In genomic region chr4:88715059-88715458, GRCm38 (mm10) we compare ENCODE assay signal across 19 mouse cellular contexts. TPM values are rescaled to one million over a fixed set of nuclear protein-coding genes. Genes with fewer than 3 reads are reported as not detected.
DNase-seq lines count a peak whose midpoint lies in the region; ATAC-seq and TF ChIP-seq lines count a peak whose summit lies in the region.
"Had no signal": no experiment of that assay in that cellular context is flagged by ENCODE, and none has a peak within 500 bp of the region (broad histone marks: within the 10 kb centered on the region; RNA-seq: fewer than 3 reads in every experiment).

No protein-coding gene starts in this region.

- no peak overlapping the region for H3K4me2 ChIP-seq in lung, embryonic 14.5 days
- peak overlapping the region; percentile 30 for H3K4me2 ChIP-seq in myocyte (ENCODE audit: low read depth)
- H3K4me2 ChIP-seq in forebrain, embryonic 14.5 days (ENCODE audit: low read length): no peak overlapping the region
- H3K4me2 ChIP-seq: embryonic facial prominence, embryonic 13.5 days; forebrain, embryonic 12.5 days; hindbrain, embryonic 15.5 days; midbrain, embryonic 12.5 days had no signal

- peaks cover 47% of the 10 kb centered on the region for H3K36me3 ChIP-seq in lung, embryonic 14.5 days (ENCODE audit: insufficient read depth)
- peaks cover 17% of the 10 kb centered on the region for H3K36me3 ChIP-seq in myocyte (ENCODE audit: control insufficient read depth, insufficient read depth)
- H3K36me3 ChIP-seq in forebrain, embryonic 14.5 days (ENCODE audit: control insufficient read depth, insufficient read depth, low read length): peaks cover 24% of the 10 kb centered on the region

- no peak overlapping the region for H3K4me3 ChIP-seq in cerebellum, adult 2 months (replicated peaks; ENCODE audit: insufficient read depth, low read depth, low read length)
- H3K4me3 ChIP-seq in lung, embryonic 14.5 days (ENCODE audit: low read depth, low read length): no peak overlapping the region
- H3K4me3 ChIP-seq in myocyte: no peak overlapping the region
- no peak overlapping the region for H3K4me3 ChIP-seq in forebrain, embryonic 14.5 days (ENCODE audit: low read depth, low read length)
- H3K4me3 ChIP-seq: embryonic facial prominence, embryonic 13.5 days; forebrain, embryonic 12.5 days; hindbrain, embryonic 15.5 days; midbrain, embryonic 12.5 days had no signal

- no peak overlapping the region for H3K9ac ChIP-seq in lung, embryonic 14.5 days
- no peak overlapping the region for H3K9ac ChIP-seq in forebrain, embryonic 14.5 days (ENCODE audit: low read length)
- H3K9ac ChIP-seq: embryonic facial prominence, embryonic 13.5 days; forebrain, embryonic 12.5 days; hindbrain, embryonic 15.5 days; liver, embryonic 14.5 days; midbrain, embryonic 12.5 days had no signal

- H3K27ac ChIP-seq in cerebellum, adult 2 months (ENCODE audit: insufficient read depth, low read length): no peak overlapping the region
- no peak overlapping the region for H3K27ac ChIP-seq in lung, embryonic 14.5 days (ENCODE audit: low read depth)
- no peak overlapping the region for H3K27ac ChIP-seq in forebrain, embryonic 14.5 days (ENCODE audit: low read depth, low read length)
- H3K27ac ChIP-seq: embryonic facial prominence, embryonic 13.5 days; forebrain, embryonic 12.5 days; hindbrain, embryonic 15.5 days; liver, embryonic 14.5 days; midbrain, embryonic 12.5 days had no signal

- no peak for TF ChIP-seq CTCF in cerebellum, adult 2 months (IDR thresholded peaks at IDR 0.05; ENCODE audit: borderline replicate concordance, insufficient read depth, low read depth, low read length)
- no peak for TF ChIP-seq CTCF in lung, embryonic 14.5 days (IDR thresholded peaks at IDR 0.05; ENCODE audit: low read depth)

- no peaks in the 10 kb centered on the region for H3K27me3 ChIP-seq in cerebellum, adult 2 months (ENCODE audit: control insufficient read depth, insufficient read depth, low read length)
- H3K27me3 ChIP-seq in lung, embryonic 14.5 days (ENCODE audit: insufficient read depth, low read length): no peaks in the 10 kb centered on the region
- H3K27me3 ChIP-seq in myocyte (ENCODE audit: control insufficient read depth, insufficient read depth, insufficient read length): no peaks in the 10 kb centered on the region
- no peaks in the 10 kb centered on the region for H3K27me3 ChIP-seq in forebrain, embryonic 14.5 days (replicated peaks; ENCODE audit: control insufficient read depth, insufficient read depth, low read length)
- H3K27me3 ChIP-seq: embryonic facial prominence, embryonic 13.5 days; forebrain, embryonic 12.5 days; hindbrain, embryonic 15.5 days; midbrain, embryonic 12.5 days had no signal

- H3K79me2 ChIP-seq in myocyte (ENCODE audit: control insufficient read depth, insufficient read depth): peaks cover 44% of the 10 kb centered on the region

- no peaks in the 10 kb centered on the region; the same call in 1 of the 2 replicates for H3K4me1 ChIP-seq in cerebellum, adult 2 months (ENCODE audit: control insufficient read depth, insufficient read depth, low read length)
- peaks cover 6% of the 10 kb centered on the region for H3K4me1 ChIP-seq in lung, embryonic 14.5 days (ENCODE audit: insufficient read depth)
- peaks cover 14% of the 10 kb centered on the region for H3K4me1 ChIP-seq in forebrain, embryonic 14.5 days (ENCODE audit: control insufficient read depth, insufficient read depth, low read length)

- no peak for ATAC-seq in lung, embryonic 14.5 days (ENCODE audit: insufficient read depth)
- no peak for ATAC-seq in forebrain, embryonic 14.5 days
- ATAC-seq in activated CD4-positive, CD25-positive, alpha-beta regulatory T cell, adult 4 months: no peak

- H3ac ChIP-seq in myocyte (ENCODE audit: control insufficient read depth, insufficient read length): no peak overlapping the region

- no peak for TF ChIP-seq POLR2A in cerebellum, adult 2 months (IDR thresholded peaks at IDR 0.05; ENCODE audit: borderline replicate concordance, insufficient read depth, low read length)
- no peak for TF ChIP-seq POLR2A in myocyte (IDR thresholded peaks at IDR 0.05; ENCODE audit: insufficient read length, low read depth)

- DNase-seq in cerebellum, adult 2 months: peak; percentile 25 to 26
- no peak for DNase-seq in cerebellum, adult 8-10 months
- DNase-seq in lung, embryonic 14.5 days: peak; percentile 48
- no peak for DNase-seq in lung, postnatal 4 days
- DNase-seq in brain, adult 2 months (ENCODE audit: low read depth, low spot score): peak; percentile 48
- DNase-seq in forebrain, embryonic 14.5 days (ENCODE audit: low spot score): no peak
- DNase-seq: heart, postnatal 10 days; kidney, adult 11 months; lung, postnatal 14 days; right cerebral cortex, postnatal 4 days; thymus, postnatal 36 days had no signal

- H3K9me3 ChIP-seq in lung, embryonic 14.5 days (ENCODE audit: low read depth, low read length): no peaks in the 10 kb centered on the region
- H3K9me3 ChIP-seq in forebrain, embryonic 14.5 days (replicated peaks; ENCODE audit: control insufficient read depth, low read length): no peaks in the 10 kb centered on the region
- H3K9me3 ChIP-seq: embryonic facial prominence, embryonic 13.5 days; forebrain, embryonic 12.5 days; hindbrain, embryonic 15.5 days; midbrain, embryonic 12.5 days had no signal

TF ChIP-seq in myocyte, 11 proteins besides CTCF, POLR2A, EP300 and RAD21:
- TF ChIP-seq MYOG (IDR thresholded peaks at IDR 0.05; ENCODE audit: control insufficient read depth in 1 of 3, insufficient read depth in 1 of 3, insufficient read length in 2 of 3, low read depth in 2 of 3) (peak in 1 of 3 experiments; percentile 61), MYOD1 (IDR thresholded peaks at IDR 0.05; ENCODE audit: control insufficient read depth in 1 of 3, insufficient read length in 2 of 3, low read depth in 2 of 3) (peak in 1 of 3 experiments; percentile 55), SRF (IDR thresholded peaks at IDR 0.05; ENCODE audit: control insufficient read depth, insufficient read length, low read depth) (no peak)
TF ChIP-seq in myocyte: peak in this region for 2.

RNA-seq across cellular contexts. Expression of gene Gm26566, which starts 6.5 kb away (rescaled TPM):
- polyA plus RNA-seq in cerebellum, adult 2 months (2012; rRNA removed): 0.59 and 1.2 TPM in 2 replicates
- polyA plus RNA-seq in lung, embryonic 14.5 days (2014; fragmentation: Nextera tagmentation; extraction: Ambion mirVana): 1.1 TPM in 2 replicates
- polyA plus RNA-seq in myocyte (2012; fragmentation: generic; extraction: Trizol): 2.0 TPM
- 2.0 and 2.3 TPM in 2 replicates for polyA plus RNA-seq in forebrain, embryonic 14.5 days (2014; fragmentation: Nextera tagmentation; extraction: Ambion mirVana)
- polyA plus RNA-seq in activated CD4-positive, CD25-positive, alpha-beta regulatory T cell, adult 4 months (2017; shearing (Covaris generic)): not detected

RNA-seq across cellular contexts. Expression of gene Klhl9, which starts 7.2 kb away (rescaled TPM):
- polyA plus RNA-seq in cerebellum, adult 2 months (2012; rRNA removed): 43.6 and 44.7 TPM in 2 replicates
- 117 TPM in 2 replicates for polyA plus RNA-seq in lung, embryonic 14.5 days (2014; fragmentation: Nextera tagmentation; extraction: Ambion mirVana)
- 12.0 TPM for polyA plus RNA-seq in myocyte (2012; fragmentation: generic; extraction: Trizol)
- polyA plus RNA-seq in forebrain, embryonic 14.5 days (2014; fragmentation: Nextera tagmentation; extraction: Ambion mirVana): 145 and 154 TPM in 2 replicates
- polyA plus RNA-seq in activated CD4-positive, CD25-positive, alpha-beta regulatory T cell, adult 4 months (2017; shearing (Covaris generic)): 10 to 100 TPM; 31.9 to 33.2 TPM

RNA-seq across cellular contexts. Expression of gene Ifnab, which starts 23.9 kb away (rescaled TPM):
- polyA plus RNA-seq in cerebellum, adult 2 months (2012; rRNA removed): not detected in 2 replicates
- not detected in 2 replicates for polyA plus RNA-seq in lung, embryonic 14.5 days (2014; fragmentation: Nextera tagmentation; extraction: Ambion mirVana)
- polyA plus RNA-seq in myocyte (2012; fragmentation: generic; extraction: Trizol): not detected
- not detected in 2 replicates for polyA plus RNA-seq in forebrain, embryonic 14.5 days (2014; fragmentation: Nextera tagmentation; extraction: Ambion mirVana)
- not detected for polyA plus RNA-seq in activated CD4-positive, CD25-positive, alpha-beta regulatory T cell, adult 4 months (2017; shearing (Covaris generic))
- polyA plus RNA-seq: embryonic facial prominence, embryonic 13.5 days; forebrain, embryonic 12.5 days; hindbrain, embryonic 15.5 days; liver, embryonic 14.5 days; midbrain, embryonic 12.5 days; stomach, embryonic 16.5 days had no signal

RNA-seq across cellular contexts. Expression of gene Ifna2, which starts 31.3 kb away (rescaled TPM):
- polyA plus RNA-seq in cerebellum, adult 2 months (2012; rRNA removed): not detected in 2 replicates
- not detected in 2 replicates for polyA plus RNA-seq in lung, embryonic 14.5 days (2014; fragmentation: Nextera tagmentation; extraction: Ambion mirVana)
- polyA plus RNA-seq in myocyte (2012; fragmentation: generic; extraction: Trizol): not detected
- polyA plus RNA-seq in forebrain, embryonic 14.5 days (2014; fragmentation: Nextera tagmentation; extraction: Ambion mirVana): not detected in 2 replicates
- not detected for polyA plus RNA-seq in activated CD4-positive, CD25-positive, alpha-beta regulatory T cell, adult 4 months (2017; shearing (Covaris generic))
- polyA plus RNA-seq: embryonic facial prominence, embryonic 13.5 days; forebrain, embryonic 12.5 days; hindbrain, embryonic 15.5 days; liver, embryonic 14.5 days; midbrain, embryonic 12.5 days; stomach, embryonic 16.5 days had no signal

RNA-seq across cellular contexts. Expression of gene Ifna16, which starts 38.3 kb away (rescaled TPM):
- not detected in 2 replicates for polyA plus RNA-seq in cerebellum, adult 2 months (2012; rRNA removed)
- not detected in 2 replicates for polyA plus RNA-seq in lung, embryonic 14.5 days (2014; fragmentation: Nextera tagmentation; extraction: Ambion mirVana)
- polyA plus RNA-seq in myocyte (2012; fragmentation: generic; extraction: Trizol): not detected
- not detected in 2 replicates for polyA plus RNA-seq in forebrain, embryonic 14.5 days (2014; fragmentation: Nextera tagmentation; extraction: Ambion mirVana)
- polyA plus RNA-seq in activated CD4-positive, CD25-positive, alpha-beta regulatory T cell, adult 4 months (2017; shearing (Covaris generic)): not detected
- polyA plus RNA-seq: embryonic facial prominence, embryonic 13.5 days; forebrain, embryonic 12.5 days; hindbrain, embryonic 15.5 days; liver, embryonic 14.5 days; midbrain, embryonic 12.5 days; stomach, embryonic 16.5 days had no signal

Comparison
In these comparisons a context has a peak if more than half of its experiments do, and no peak if none do; other contexts are left out.
1. DNase-seq: peak in cerebellum, adult 2 months (2 of 2), lung, embryonic 14.5 days (single experiment) and brain, adult 2 months (single experiment); none in cerebellum, adult 8-10 months (single experiment), lung, postnatal 4 days (0 of 2) and forebrain, embryonic 14.5 days (single experiment).